Mouse (Mus musculus): ENCODE data around the gene Bnipl.

DNA sequence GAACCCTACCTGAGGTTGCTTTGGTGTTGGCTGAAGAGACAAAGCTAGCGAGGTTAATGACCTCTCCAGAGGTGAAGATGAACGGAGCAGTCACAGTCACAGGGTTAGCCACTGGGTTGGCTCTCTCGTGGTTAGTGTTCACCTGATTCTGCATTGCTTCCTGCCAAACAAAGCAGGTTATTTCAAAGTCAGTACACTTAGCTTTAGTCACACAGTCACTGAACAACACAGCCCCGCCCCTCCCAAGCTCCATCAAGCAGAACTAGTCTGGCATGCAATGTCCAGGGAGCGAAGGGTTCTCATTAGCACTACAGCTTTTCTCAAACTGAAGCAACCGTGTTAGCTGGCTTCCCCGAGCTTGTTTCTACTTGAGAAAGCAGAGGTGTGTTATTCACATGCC, 50.9 kb downstream of the Bnipl start:
- no peak for TF ChIP-seq CTCF (IDR thresholded peaks at IDR 0.05; ENCODE audit: borderline replicate concordance, insufficient read depth, low read depth, low read length)
- no peak for TF ChIP-seq POLR2A (IDR thresholded peaks at IDR 0.05; ENCODE audit: borderline replicate concordance, insufficient read depth, low read length)
